Mouse (Mus musculus) embryo, embryonic 9.5 days (tissue): ENCODE results near the gene Gpr61.

Source experiments
- DNase-seq: peaks from one replicate; pipeline ENCODE4 v3.0.0-alpha.2; 2017; ENCODE audit errors: extremely low spot score

The Gpr61 gene

DNA sequence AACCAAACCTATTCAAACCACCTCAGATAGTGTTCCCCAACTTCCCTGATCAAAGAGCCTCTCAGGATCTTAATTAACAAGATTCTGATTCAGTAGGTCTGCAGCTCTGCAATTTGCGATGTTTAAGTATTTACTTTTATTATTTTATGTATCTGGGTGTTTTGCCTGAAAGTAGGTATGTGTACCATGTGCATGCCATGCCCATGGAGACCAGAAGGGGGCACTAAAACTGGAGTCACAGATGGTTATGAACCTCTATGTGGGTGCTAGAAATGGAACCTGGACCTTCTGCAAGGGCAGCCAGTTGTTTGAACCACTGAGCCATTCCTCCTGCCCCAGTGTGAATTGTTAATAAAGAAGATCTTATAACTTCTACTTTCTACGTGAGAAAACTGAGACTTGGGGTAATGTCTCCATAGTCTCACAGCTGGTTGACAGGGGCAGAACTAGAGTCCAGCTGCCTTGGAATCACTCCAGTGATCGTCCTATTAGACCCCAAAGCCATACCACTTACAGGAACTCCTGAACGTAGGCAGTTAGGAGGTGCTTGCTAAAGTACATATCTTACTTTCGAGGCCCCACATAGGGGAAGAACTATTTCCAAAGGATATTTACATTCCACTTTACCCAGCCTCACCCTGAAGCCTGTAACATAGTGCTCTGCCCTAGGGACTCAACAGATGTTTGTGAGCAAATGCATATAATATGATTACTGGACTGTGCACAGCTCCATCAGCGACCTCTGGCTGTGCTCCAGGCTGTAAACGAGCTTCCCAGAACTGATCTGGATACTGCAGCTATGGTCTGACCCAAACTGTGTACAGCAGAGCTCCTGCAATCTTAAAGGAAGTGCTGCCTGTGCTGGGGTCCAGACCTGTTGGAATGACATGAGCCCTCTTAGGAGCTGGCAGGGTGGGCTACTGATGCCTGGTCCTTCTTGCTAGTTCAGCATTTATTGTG lies 24.4 kb upstream of the Gpr61 start:
- DNase-seq = no peak

DNA sequence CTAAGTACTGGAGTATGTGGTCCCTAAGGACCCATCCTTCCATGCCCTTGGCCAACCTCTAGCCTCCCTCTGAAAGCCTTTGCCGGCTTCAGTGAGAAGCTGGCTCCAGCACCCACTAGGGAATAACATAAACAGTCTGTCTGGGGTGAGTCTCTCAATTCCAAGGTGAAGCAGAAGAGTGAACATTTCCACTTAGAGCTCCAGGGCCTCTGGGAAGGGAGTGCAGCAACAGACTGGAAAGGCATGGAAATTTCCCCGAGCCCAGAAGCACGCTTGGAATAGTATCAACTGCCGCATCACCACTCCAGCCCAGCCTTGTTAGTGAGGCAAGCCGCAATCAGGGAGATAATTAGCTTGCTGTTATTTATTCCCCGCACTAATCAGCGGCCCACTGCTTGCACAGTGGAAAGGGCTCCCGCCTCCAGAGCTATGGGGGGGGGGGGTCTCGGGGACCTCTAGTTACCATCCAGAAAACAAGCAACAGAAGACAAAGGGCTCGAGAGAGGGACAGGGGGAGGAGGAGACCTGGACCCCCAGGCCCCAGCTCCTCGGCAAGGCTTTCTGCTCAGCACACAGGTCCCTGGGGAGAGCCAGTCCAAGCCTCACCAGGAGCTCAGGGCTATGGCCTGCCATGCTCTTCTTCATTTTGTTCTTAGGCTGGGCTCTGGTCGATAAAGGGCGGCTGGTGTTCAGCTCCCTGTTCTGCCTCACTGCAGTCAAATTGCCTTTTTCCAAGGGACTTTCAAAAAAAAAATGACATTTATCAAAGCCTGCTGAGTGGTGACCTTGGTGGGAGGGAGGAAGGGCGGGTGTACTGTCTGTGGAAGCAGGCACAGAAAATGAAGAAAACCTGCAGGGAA lies 20.2 kb upstream of the Gpr61 start:
- DNase-seq = no peak

DNA sequence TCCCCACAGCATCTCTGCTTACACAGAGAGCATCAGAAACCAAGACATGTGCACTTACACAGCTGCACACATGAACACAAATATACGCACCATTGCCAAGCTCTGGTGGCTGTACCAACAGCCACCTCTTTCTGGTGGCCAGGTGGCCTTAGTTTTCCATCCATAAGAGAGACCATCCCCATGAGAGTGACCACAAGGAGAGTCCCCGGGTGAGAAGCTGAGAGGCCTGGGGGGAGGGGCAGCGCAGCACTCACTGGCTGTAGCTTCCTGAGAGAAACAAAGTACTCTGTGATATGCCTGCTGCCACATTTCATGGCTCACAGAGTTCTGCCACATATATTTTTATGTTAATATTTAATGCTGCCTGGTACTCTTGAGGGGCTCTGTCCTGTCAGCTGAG lies 14.5 kb upstream of the Gpr61 start:
- no peak for DNase-seq

DNA sequence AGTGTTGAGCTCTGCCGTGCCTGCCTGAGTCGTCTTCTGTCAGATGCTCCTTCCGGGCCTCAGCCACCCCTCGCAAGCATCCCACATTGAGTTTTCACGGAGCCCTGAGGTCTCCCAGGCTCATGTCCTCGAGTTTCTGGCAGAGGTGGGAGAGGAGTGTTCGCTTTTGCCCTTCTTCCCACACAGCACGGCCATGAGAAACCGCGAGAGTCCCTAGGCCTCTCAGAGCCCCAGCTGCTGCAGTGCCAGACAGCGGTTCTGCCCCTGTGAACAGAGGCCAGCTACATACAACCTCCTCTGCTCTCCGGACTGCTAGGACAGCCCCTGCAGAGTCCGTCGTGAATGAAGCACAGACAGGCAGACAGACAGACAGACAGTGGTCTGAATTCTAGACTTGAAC lies 12.8 kb upstream of the Gpr61 start:
- DNase-seq = no peak

DNA sequence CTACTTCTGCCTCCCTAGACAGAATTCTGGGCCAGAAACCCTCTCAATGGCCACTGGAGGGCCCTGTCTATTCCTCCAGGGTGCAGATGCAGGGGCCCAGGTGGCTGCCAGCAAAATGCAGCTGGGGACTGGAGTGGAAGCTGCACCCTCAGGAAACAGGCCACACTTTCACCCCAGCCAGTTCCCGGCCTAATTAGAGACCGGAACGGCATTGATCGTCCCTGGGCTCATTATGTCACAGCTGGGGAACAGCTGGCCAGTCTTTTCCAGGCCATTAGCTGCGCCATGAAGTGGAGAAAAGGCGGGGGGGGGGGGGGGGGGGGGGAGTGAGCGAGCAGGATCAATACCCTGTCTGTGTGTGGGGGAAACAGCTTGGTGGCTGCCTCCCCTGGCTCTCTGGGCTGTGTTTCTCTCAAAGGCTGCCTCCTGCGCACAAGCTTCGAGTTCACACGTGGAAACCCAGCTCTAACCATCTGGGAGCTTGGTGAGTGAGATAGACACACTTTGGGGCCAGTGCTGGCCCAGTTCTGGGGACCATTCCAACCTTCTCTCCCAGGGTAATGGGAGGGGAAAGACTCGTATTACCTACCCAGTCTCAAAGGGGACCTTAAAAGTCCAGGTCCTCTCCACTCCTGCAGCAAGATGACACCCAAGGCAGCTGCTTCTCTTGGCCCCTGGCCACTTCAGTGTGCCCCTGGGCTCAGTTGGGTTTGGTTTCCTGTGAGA lies 12.0 kb upstream of the Gpr61 start:
- DNase-seq = peak; percentile 72

DNA sequence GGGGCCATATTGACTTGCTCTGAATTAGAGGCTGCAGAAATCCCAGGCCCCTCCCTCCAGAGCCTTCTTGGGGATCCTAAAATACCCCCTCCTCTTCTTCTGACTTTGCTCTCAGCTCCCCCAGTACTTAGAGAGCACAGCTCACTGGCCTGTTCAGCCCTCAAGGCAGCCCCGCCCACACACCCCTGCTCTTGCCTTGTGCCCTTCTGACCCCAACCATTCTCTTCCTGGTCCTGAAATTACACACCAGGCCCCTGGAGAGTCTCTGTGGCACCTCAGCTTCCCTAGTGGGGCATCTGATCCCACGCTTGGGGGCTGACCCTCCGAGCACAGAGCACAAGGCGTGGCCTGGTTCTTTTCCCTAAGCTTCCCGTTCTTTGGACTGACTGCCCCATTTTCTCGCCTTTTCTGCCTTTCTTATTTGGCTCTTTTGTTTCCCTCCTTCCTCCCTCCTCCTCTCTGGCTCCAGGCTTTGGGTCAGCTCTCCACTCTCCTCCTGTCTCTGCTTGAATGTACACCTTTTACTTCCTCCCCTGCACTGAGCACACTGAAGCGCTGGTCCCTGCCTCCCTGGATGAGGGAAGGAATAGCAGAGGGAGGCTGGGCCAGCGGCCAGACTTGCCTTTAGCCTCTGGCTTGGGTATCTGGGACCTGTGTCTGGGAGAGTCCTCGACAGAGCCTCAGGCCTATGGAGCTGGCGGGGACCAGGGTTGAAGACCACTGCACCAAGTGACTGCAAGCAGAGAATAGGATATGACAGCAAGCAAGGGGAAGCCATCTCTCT lies 11.0 kb upstream of the Gpr61 start:
- peak; percentile 59 for DNase-seq

DNA sequence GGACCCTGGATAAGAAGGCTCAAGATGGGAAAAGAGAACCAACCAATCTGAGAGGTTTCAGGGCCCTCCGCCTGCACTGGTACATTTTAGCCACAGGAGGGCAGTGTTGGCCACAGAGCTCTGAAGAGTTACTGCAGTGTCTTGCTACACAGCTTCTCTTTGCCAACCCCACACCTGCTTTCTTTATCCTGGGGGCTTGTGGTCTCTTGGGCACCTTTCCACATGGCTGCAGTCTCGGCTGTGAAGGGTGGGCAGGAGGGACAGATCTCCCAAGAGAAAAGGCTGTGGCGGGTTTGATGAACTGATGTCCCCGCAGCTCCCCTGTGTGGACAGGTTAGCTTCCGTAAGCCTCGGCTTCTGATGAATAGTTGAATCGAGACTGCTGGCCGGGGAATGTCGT lies 10.1 kb upstream of the Gpr61 start:
- DNase-seq = peak; percentile 84

DNA sequence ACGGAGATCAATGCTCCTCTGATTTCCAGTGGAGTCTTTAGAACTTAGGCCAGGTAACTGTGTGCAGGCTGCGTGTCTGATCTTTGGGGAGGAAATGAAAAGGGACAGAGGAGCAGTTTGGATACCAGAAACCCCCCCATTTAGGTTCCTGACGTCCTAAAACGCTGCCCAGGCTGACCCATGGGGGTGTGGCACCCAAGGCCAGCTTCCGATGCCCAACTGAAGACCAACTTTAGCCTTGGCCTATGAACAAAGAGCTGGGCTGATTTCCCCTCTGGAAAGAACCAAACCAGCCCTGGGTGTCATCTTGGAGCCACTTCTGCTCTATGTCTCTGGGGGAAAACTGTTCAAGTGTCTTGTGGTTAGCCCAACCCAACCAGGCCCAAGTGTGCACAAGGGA lies 9.4 kb upstream of the Gpr61 start:
- DNase-seq = no peak

DNA sequence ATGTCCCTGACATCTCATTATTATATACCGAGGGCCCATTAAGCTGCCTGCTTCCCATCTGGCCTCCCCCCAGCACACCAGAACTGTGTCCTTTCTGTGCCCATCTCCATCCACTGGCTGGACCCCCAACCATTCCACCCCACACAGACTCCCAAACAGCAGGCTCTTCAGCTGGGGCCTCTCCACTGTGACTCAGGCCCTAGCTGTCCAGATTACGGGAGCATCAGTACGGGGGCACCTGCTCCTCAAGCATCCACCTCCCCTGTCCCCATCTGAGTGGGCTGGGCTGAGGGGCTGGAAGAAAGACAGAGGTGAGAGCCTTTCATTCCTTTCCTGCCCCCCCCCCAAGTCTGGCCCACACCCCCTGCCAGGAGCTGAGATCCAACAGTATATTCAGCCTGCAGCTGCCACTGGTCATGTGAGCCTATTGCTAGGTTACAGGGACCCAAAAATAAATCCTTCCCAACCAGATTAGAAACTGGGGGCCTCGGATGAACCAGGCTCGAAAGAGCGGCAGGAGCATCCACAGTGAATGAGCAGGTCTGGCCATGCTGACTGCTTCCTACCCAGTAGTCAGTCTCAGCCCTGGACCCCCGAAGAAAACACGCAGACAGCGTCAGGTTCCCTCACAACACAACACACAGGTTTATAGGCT lies 3.8 kb upstream of the Gpr61 start:
- DNase-seq = no peak

DNA sequence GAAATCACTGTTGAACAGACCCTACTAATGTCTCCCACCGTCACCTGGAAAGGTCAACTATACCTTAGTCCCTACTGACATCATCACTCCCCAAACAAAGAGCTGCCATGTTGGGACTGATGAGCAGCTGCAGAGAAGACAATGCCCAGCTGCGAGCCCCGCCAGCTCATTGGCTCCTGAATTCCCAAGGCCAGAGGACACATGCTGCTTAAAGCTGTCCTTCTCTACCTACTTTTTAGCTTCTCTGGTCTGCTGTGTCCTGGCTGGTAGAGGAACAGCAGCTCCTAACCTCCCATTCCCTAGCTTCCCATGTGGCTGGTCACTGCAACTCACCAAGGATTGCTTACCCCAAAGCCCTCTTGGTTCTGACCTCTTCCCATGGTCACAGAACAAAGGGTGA lies 2.4 kb downstream of the Gpr61 start:
- DNase-seq = no peak

DNA sequence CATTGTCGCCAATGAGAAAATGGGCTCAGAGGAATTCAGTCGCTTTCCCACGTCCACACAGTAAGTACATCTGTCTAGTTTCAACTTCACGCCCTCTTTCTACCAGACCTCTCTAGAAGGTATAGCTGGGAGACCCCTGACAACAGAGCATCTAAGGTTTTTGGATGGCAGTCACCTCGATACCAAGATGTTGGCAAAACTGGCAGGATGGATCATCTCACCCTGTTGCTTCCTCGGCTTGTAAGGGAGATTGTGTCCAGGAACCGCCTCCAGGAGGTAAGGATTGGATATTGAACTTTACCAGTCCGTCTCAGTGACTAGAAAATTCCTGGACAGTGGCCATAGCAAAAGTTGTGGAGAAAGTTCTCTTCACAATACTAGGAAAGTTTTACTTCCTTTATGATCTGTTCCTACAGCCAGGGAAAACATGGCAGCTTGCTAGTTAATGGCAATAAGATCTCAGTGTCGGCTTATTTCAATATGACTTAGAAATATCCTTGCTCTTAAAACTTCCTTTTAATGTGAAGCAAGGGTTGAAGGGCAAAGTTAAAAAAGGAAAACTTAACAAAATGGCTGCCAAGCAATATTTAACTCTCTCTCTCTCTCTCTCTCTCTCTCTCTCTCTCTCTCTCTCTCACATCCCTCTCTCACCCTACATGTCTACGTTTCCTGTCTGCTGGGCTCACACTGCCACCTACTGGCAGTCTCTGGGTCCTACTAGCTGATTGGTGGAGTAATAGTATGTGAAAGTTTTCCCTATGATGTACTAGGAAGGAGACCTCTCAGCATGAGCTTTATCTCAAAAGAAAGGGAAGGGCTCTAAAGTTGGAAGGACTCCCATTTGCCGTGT lies 7.1 kb downstream of the Gpr61 start:
- peak; percentile 91 for DNase-seq

DNA sequence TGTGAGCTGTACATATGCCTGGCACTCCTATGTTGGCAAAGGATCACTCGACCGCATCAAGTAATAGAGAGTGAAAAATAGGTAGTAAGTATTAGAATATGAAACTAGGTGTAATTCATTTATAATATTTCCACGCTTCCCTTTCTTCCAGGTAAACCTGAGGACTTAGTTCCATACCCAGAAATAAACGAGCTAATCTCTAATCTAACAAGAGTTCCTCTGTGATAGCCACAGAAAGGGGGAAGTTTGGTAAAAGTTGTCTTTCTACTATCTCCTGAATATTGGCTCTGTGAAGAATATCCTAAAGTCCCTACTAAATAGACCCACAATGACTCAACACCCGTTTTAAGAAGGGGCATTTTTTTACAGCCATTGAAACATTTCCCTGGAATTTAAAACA lies 8.0 kb downstream of the Gpr61 start:
- no peak for DNase-seq

DNA sequence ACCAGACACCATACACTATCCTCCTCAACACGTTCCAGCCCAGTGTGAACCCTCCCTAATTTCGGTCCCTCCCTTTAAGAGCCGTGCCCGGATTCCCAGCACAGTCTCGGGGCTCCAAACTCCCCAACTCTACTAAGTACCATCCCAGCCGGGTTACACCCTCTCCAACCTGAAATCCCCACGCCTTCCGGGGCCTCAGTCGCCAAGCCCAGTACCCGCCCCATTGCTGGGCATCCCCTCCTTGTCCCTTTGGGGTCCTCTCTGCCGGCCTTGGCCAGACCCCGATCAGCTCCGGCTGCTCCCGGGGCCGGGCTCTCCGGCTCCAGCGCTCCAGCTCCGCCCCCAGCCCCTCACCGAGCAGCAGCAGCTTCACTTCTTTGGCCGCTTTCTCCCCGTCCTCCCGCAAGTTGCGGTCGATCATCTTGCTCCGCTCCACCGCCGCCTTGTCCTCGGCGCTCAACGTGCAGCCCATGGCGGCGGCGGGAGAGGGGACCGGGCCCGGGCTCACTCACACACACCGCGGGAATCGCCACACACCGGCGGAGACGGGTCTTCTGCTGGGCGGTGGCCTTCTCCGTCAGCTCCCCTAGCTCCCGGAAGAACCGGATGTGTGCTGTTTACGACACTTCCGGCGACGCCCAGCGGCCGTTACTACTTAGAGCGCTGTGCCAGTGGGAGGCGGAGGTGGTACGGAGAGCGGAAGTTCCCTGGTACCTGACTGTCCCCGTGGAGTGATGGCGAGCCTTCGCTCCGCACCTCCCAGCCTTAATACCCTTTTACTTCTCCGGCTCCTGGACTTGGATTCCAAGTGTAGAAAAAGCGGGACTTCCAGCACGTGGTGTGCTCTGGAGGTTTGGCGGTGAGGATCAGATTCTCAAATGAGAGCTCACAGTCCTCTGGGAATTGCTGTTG lies 8.9 kb downstream of the Gpr61 start, which contains the start of gene Gnai3:
Gene Gnai3, minus strand, starts transcription at position 613 of the 912 bp plus-strand sequence.
- peak; percentile 91 for DNase-seq

DNA sequence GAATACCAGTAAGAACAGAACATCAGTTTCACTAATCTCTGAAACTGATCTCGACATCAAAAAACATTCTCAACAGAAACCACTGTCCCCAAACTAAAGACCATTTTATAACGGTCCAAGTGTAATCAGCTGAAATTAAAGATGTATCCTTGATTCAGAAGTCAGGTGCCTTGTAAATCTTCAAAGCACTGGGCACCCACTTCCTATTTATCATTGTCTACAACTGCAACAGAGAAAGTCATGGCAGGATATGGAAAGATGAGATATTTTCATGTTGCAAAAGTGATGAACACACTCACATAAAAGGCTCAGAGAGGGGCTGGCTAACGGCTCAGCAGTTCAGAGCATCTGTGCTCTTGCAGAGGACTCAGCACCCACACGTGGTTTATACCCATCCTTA lies 13.9 kb downstream of the Gpr61 start:
- DNase-seq = no peak

DNA sequence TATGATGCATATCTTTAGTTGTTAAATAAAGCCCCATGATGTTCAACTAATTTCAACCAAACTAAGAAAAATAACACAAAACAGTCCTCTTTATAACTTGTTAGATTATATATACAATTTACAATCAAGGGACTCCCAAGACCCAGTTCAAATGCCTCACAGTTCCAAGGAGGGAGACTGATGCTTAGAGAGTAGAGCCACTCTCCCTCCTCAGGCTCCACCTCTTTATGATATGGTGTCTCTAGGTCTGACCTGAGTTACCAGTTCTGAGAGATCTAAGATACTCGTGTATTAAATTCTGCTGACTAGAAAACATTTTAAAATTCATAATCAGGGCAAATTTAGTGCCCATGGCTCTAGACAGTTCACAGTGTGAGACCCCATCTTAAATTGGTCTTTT lies 15.6 kb downstream of the Gpr61 start:
- no peak for DNase-seq

DNA sequence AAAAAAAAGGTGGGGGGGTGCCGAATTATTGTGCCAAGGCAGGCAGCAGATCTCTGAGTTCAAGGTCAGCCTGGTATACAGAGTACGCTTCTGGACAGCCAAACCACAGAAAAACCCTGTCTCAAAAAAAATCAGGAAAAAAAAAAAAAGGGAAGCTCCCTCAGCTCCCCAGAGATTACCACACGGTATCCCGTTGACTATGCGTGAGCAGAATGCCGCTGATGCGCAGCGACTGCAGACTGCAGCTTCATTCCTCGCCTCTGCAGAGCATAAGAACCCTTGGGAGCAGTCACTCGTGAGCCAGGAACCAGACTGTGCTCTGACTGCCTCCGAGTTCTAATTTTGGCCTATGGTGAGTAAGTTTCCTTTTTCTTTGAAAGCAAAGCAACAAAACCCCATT lies 20.0 kb downstream of the Gpr61 start:
- DNase-seq = no peak

DNA sequence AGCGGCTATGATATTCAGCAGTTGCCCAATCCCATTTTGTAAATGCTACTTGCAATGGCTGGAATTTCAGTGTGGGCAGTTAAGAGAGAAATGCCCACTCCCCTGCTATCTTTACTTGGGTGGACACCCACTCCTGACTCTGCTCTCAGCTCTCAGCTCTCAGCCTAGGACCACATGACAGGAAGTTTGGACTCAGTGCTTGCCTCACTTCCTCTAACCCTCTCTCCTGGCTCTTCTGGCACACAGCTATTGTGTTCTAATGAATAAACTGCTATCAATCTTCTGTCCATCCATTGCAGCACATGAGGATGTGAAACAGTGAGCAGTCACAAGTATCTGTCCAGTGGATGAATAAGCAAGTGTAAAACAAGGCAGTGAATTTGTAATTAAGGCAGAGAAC lies 22.2 kb downstream of the Gpr61 start:
- no peak for DNase-seq

DNA sequence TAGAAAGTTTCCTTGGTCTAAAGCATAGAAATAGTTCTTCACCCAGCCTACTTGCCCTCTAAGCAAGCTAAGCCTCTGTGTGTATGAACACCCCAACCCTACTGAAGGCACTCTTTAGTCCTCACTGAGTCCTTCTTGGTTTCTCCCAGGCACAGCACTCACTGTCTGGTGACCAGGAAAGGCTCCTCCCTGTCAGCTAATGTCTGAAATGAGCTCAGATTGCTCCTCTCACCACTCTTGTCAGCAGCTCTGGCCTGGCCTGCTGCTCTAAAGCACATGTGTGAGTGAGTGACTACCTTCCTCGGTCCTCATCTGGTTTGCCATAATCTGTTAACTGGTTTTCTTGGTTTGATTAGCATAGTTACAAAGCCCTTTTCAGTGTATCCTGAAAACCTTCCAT lies 22.9 kb downstream of the Gpr61 start:
- no peak for DNase-seq

DNA sequence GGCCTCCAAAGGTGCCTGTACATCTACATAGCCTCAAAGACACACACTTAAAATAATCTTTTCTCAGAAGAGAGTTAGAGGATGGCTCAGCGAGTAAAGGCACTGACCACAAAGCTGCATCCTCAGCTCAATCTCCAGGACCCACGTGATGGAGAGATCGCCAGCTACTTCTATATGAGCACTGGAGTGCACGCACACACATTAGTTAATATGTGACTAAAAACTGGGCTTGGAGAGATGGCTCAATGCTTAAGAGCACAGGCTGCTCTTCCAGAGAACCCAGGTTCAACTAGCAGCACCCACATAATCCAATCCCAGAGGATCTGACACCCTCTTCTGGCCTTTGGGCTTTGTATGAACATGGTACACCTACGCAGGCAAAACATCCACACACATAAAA lies 23.5 kb downstream of the Gpr61 start:
- DNase-seq = no peak
